Mouse (Mus musculus): ENCODE data around the gene Tnik.
A peak's percentile ranks its signal among the peaks of the same experiment; 100 is the strongest.

Gene Tnik

DNA sequence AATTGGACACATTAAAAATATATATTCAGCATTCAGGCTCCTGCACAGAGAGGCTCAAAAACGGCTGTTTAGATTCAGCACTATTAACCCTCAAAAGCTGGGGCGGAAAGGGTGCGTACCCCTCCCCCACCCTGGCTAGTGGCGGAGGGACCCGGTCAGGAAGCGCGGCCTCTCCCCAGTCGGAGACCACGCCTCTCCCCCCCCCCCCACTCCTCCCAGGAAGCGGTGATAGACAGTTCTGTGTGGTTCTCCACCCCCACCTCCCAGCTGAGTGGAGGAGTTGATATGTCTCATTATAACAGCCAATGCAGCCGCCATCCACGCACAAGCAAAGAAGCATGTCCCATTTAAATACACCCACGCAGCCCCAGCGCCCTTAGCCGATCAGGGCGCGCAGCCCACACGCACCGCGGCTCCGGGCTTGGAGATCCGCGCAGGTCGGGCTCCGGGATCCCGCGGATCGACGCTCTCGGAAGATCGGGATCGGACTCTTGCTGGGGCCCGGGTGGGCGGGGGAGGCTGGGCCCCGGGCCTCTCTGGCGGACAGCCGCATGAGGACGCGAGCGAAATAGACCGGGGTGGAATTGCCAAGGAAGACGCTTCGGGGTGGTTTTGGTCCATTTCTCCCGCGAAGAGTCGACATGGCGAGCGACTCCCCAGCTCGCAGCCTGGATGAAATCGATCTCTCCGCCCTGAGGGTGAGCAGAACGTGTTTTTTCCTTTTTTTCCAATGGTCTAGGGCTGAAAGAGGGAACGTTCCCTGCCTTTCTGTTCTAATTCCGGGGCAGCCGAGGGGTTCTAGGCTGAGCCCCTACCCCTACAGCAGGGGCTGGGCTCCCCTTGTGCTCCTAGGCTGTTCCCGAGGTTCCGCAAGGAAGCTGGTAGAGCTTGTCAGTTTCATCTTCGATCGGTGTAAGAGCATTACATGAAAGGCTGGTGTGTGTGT is at the start of gene Tnik:
TSS of gene Tnik (plus strand) at position 213 of the 946 bp plus-strand sequence.
- peak; percentile 93 to 94 for DNase-seq (ENCODE audit: low spot score in 2 of 2)

DNA sequence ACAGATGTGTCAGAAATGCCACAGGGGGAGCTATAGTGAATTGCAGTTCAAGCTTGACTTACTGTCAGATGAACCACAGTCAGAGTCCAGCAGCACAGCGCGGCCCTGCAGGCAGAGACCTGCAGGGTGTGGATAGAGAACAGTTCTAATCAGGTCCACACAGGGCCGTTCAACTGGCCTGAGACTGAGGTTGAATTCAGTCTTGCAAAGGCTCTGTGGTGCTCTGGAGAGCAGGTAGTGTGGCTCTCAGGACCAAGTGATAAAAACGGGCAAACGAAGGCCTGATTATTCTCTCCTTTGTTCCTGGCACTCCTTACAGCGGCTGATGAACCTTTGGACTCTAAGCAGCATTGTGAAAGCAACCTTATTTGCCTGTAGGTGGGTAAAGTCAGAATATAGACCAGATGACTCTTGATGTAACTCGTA is 48.1 kb upstream of the Tnik start:
- no peak for DNase-seq (ENCODE audit: low spot score in 2 of 2)

DNA sequence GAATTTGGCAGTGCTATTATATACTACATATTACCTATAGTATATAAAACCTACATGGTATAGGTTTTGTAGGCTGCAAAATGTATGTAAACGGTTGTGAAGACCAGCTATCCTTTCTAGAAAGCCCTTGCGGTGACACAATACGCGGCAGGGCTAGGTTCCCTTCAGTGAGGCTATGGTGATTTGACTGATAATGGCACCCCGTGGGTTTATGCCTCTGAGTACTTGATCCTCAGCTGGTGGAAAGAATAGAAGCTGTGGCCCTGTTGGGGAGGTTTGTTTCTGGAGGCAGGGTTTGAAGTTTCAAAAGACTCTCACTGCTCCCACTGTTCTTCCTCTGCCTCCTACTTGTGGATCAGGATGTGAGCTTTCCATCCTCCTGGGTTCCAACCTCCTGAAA is 46.0 kb upstream of the Tnik start:
- DNase-seq (ENCODE audit: low spot score in 2 of 2), result no peak

DNA sequence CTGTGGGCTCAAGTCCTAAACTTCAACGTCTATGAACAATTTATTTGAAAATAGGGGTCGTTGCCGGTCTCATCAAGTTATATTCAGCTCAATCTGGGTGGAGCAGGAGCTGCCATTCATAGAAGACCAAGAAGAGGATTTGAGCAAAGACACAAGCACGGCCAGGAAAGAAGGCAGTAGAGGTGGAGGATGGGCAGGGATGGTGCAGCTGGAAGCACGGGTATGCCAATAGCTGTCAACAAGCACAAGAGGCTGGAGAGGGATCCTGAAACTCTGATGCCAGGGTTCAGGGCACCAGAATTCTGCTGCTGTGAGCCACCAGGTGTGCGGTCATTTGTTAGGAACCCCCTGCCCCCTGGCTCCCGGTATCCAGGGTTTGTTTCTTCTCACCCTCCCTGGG is 43.5 kb upstream of the Tnik start:
- DNase-seq (ENCODE audit: low spot score in 2 of 2), result no peak

DNA sequence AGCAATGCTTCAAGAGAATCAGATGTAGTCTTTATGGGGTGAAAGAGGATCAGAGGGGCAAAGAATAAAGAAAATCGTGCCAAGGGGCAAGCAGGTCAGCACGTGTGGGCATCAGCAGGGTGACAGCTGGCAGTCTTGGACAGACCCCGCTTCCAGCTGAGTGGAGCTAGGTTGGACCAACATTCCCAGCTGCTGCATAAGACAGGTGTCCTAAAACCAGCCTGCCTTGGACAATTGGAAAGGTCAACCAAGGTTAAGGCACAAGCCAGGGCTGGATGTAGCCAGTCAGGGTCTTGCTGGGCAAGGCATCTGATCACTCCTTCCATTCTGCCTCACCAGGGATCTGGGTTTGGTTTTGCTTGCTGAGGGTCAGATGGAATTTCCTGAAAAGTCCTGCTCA is 43.0 kb upstream of the Tnik start:
- no peak for DNase-seq (ENCODE audit: low spot score in 2 of 2)

DNA sequence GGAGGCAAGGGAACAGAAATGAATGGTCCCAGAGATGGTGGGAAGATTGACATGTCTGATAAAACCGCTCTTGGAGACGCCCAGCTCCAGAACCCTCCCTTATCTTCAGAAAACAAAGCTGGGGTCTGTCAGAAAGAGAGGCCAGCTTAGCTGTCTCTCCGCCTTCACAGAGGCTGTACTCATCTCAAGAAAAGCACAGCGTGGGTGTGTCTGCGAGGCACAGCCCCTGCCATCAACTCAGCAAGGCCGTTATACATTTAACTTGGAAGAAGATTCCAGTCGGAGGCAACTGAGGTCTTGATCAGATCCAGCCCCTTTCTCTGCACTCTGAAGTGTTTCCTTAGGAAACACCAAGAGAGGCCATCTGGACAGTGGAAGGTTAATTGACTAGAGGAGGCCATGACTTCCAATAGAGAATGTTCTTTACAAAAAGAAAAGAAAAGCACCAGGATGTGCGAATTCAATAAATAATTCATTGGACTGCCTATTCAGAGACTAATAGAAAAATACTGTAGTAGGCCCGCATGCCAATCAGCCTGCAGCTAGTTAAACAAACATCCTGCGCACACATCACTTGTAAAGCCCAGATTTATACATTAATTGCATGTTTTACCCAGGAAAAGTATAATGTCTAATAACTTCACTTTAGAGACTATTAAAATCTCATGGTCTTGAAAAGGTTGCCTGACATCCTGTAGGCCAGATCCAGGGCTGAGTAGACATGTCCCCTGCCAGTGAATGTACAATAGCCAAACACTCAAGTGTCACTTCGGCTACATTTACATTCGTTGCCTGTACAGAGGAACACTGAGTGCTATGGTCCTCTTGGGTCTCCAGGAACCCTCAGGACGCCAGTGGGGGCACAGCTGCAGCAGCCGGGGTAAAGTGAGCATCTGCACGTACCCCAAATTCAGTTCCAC is 38.3 kb upstream of the Tnik start:
- DNase-seq (ENCODE audit: low spot score in 2 of 2), result no peak

DNA sequence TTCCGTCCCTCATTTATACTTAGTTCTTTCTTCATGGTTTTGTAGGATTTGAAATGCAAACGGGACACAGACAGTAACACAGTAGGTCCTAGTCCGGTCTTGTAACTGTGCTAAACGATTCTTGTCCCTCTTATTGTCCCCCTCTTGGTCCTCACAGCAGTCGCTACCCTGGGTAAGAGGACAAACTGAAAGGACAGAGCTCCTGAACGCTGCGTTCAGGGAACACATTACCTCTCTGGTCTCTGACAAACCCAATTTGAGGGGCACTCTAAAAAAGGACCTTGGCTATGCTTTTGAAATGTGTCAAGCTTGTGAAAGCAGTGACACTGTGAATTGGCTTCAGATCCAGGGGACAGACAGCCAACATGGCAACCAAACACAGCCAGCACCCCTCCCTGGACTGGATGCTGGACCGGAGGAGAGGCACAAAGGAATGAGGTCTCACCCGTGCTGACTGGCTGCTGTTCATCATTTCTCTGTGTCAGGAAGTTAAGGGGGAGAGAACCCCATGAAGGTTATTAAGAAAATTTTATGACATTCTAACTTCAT is 37.6 kb upstream of the Tnik start:
- DNase-seq (ENCODE audit: low spot score in 2 of 2), result no peak

DNA sequence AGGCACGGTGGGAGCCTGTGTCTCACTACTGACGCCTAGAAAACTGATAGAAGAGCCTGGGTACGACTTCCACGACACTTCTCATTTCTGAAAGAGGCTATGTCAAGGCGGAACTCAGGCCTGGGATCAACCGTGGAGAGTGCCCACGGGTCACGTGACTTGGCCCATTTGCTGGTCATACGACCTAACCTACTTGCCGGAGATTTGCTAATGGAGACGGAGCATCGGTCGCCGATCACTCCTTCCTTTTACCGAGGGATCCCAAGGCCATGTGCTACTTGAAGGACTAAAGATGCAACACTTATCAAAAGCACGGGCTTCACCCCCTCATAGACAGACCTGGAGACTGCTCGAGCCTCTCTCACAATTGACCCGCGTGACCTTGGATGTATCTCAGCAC is 36.8 kb upstream of the Tnik start:
- DNase-seq (ENCODE audit: low spot score in 2 of 2), result no peak

DNA sequence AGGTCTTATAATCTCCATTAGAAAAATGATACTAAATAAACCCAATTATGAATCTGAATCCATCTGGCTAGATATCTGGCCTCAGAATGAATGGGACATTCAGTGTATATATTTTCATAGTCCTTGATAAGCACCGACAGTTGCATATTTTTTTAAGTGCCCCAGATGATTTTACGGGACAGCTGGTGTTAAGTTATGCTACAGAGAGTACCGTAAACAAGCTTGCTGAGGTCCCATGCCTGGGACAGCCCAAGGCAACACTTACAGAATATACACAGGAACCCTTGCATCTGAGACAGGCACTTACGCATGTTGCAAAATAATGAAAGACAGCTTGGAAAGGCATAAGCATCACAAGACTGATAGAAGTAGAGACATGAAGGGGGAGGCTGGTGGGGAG is 34.1 kb upstream of the Tnik start:
- DNase-seq (ENCODE audit: low spot score in 2 of 2), result no peak

DNA sequence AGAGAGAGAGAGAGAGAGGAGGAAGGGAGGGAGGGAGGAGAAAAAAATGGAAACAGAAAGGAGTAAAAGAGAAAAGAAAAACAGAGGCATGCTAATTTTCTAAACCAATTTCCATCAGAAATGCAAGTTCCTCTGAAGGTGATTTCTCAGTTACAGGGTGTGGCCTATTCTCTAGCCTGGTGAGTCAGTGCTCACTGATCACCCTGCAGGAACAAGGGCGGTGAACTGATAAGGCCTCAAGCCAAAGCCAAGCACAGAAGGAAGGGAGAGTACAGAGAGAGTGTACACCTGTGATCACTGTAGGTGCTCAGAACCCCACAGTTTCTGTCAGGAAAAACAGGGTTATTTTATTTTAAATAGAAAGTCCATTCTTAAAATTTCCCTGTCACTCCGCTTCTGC is 33.5 kb upstream of the Tnik start:
- no peak for DNase-seq (ENCODE audit: low spot score in 2 of 2)

DNA sequence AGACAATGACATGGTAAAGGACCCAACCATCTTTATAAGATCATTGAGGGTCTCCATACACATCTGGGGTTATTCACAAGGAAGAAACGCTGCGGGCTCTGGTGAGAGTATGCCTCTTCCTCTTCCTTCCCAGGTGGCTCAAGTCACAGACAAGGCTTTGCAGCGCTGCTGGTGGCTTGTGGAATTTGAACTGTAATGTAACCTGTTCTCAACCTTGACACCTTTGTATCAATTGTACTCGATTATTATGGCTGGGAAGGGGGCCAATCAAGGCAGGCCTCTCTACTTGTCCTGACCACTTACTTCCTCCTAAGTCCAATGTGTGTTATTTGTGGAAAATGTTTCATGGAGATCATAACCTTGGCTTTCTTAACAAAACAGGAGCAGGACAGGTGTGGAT is 30.1 kb upstream of the Tnik start:
- DNase-seq (ENCODE audit: low spot score in 2 of 2), result no peak

DNA sequence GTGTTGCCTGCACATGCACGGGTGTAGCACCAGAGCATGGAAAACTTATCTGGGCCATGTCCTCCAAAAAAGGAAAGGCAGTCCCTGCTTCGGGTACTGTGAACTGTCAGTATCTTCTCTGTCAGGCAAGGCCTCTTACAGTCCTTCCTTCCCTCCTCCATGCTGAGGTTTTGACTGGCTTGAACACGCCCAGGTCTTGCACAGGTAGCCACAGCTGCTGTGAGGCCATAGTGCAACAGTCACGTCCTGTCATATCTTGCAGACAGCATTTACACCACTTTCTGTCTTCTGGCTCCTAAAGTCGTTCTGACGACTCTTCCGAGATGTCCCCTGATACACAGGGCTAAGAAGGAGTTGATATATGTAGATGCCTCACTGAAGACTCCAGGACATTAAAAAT is 28.8 kb upstream of the Tnik start:
- DNase-seq (ENCODE audit: low spot score in 2 of 2), result no peak

DNA sequence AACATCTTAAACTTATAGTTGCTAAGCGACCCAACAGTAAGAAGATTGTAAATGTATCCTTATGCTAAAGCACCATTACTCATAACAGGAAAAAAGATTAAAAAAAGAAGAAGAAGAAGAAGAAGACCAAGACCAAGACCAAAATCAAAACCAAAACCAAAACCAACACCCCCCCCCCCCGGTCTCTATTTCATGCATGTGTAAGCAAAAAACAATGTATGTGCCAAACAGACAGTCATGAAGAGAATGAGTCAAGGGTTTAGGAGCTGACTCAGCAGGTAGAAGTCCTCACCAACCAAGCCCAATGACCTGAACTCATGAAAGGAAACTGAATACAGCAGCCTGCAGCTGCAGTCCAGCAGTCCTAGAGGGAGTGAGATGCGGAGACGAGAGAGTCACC is 26.3 kb upstream of the Tnik start:
- no peak for DNase-seq (ENCODE audit: low spot score in 2 of 2)

DNA sequence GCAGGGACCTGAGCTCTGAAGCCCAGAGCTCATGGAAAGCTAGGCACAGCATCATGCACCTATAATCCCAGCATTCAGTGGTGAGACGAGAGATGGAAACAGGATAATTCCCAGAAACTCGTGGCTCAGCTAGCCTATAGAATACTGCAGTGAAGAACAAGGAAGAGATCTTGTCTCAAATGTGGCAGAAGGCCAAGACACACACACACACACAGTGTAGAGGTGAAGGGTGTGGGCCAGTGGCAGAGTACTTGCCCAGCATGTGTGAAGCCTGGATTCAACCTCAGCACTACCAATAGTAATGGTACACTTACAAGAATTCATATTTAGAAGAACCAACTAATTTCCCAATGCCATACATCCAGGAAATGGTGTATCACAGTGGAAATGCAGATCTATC is 24.9 kb upstream of the Tnik start:
- DNase-seq (ENCODE audit: low spot score in 2 of 2), result no peak

DNA sequence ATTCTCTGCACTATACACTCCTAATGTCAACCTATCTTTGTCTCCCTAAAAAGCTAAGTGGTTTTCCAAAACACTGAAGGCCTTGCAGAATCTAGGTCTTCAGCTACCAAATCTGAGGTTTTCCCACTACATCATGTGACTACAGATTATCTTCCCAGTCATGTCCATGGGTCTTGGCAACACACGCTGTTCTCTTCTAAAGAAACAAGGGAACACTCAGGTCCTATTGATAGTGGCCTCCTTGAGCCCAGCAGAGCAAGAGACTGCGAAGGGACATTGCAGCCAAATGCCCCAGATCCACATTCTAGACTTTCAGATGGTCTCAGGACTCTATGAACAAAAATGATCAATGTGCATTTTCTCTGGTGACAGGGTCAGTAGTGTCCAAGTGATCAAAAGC is 20.5 kb upstream of the Tnik start:
- peak in 1 of 2 experiments; percentile 36 for DNase-seq (ENCODE audit: low spot score in 2 of 2)

DNA sequence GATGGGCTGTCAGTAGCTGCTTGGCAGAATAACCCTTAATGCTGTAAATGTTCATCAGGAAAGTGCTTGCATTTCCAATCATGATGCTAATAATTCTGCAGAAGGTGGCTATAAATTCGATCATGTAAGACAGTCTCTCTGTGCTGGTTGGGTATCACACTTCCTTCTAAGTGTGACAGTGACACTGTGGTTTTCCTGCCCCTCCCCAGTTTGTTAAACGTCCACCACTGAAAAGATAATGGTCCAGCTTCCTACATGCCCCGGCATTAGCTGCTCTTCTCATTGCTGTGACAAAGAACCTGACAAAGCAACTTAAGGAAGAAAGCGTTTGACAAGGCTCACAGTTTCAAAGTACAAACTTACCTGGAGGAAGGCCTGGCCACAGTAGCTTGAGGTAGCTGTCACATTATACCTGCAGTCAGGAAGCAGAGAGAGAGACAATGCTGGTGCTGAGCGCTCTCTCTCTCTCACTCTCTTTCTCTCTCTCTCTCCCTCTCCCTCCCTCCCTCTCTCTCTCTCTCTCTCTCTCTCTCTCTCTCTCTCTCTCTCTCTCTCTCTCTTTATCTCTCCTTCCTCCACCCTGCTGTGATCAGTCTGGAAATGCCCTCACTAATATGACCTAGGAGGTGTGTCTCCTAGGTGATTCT is 18.6 kb upstream of the Tnik start:
- no peak for DNase-seq (ENCODE audit: low spot score in 2 of 2)

DNA sequence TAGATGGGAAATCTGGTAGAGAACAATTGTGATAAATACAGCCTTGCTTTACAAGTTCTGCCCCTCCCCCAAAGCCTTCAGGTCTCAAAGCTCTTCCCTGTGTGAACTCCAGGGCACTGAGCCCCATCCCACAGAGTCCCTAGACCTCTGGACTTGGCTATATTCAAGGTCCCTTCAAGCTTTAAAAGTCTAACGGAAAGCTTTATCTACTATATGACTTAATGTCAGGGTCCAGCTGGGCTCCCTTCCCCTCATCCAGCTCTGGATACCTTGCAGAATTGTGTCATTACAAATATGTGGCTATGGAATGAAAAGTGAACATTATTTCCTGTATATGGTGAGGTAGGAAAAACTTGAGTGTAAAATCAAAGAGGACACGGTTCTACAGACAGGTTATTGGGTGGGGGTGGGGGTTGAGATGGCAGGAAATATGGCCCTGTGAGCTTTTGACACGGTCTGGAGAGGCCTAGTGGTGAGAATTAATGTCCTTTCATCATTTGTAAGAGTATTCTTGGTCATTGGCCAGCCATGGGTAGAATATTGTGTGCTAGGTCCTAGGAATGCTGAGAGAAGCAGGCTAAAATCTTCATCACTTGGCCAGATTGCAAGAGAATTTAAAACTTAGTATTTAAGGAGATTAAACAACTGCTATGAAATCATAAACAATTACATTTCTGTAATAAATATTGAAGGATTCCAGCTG is 14.6 kb upstream of the Tnik start:
- DNase-seq (ENCODE audit: low spot score in 2 of 2), result no peak

DNA sequence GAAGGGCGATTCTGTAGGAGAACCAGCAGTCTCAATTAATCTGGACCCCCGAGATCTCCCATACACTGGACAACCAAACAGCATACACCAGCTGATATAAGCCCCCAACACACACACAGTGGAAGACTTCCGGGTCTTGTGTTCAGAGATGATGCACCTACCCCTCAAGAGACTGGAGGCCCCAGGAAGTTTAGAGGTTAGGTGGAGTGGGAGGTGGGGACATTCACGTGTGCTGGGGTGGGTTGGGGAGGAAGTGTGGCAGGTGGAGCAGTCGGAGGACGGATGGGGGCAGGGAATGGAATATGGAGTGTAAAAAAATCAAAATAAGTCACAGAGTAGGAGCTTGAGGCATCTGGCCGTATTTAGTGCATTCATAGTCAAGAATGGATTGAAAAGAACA is 7.3 kb upstream of the Tnik start:
- no peak for DNase-seq (ENCODE audit: low spot score in 2 of 2)

DNA sequence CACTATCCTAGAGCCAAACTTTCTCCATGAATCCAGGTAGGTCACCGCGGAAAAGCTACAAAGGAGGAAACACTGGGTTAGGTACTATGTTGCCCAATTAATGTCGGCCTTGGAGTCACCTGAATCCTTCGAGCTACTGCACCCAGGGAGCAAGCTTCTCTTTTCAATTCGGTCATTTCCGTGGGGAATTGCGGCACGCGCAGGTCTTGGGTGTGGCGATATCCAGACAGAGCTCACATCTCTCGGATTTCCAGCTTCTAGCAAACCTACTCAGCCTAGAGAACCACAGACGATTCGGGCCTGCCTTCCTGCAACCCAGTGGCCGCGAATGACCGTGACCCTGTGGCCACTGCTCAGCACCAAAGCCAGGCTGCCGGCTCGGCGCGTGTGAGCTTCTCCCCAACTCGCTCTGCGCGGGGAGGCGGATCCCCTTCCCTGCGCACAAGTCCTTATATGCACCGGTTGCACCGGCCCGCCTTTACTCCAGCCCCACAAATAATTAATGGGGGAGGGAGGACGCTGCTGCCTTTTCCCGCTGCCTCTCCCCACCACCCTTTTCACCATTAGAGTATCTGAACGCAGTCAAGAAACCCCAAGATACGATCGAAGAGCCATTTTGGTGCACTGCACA is 528 bp upstream of the Tnik start:
- DNase-seq (ENCODE audit: low spot score in 2 of 2), result peak; percentile 60 to 70

DNA sequence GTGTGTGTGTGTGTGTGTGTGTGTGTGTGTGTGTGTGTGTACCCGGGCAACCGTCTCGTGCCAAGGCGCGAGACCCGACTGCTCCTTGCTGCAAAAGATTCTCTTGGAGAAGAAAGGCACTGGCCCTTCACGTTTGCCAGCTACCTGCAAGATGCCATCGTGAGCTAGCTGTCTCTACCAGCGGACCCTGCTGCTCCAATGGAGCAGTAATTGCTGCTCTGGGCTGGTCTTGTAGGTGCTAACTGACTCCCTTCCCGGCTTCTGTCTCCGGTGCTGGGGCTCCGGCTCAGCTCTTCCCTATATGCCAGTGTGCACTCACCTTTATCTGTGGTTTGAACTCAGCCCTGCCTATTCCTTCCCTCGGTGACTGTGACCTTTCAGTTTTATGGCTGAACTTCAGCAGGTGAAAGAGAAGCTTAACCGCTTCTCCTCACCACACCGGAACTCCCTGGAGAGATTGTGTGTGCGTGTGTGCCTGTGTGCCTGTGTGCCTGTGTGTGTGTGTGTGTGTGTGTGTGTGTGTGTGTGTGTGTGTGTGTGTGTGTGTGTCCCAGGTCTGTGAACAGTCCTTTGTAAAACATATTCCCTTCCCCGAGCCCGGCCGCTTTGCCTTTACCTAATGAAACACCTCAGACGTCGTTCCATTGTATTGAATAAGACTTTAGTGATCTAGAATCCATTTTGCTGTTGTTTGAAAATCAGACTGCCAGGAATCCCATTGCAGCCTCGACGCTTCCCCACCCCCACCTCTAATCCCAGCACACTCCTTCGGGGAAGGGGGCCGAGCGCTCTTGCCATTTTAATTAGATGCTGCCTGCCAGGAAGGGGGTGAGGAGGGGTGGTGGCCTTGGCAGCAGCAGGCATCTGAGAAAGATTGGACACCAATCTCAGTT is 1.2 kb downstream of the Tnik start:
- peak; percentile 49 to 68 for DNase-seq (ENCODE audit: low spot score in 2 of 2)
